Mouse (Mus musculus) urinary bladder, postnatal 10 days (tissue): Measurements from ENCODE around the gene Chst12.

Experiments used
- DNase-seq: peaks from one replicate; pipeline ENCODE4 v3.0.0; 2022; ENCODE audit warnings: low spot score

Gene Chst12

DNA sequence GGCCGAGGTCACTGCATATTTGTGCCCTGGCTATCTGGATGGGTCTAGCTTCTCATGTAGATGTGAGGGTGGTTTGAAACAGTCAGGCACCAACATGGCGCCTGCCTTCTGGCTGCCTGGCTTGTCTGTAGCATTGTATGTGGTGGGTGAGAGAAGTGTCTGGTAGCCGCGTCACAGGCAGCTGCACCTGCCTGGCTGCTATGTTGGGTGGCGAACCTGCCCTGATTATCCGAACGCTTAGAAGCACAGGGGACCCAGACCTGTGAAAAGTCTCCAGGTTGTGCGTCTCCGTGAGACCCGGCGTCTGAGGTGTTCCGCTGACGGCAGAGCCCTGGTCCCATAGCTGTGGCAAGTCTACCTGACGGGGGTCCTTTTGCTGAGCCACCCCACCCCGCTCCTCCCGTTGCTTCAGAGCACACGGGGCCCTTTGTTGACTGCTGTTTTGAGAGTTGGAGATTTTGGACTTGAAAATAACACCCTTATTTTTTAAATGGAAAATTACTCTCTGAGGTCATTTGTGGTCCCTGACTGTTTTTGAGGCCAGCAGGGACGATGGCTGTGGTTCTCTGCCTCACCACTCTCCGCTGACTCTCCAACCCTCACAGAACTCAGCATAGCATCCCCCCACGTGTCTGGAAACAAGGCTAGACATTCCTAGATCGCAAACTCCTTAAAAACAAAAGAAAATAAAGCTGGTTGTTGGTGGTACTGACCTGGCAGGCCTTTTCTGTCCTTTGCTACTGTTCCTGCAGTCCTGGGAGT lies 12.0 kb downstream of the Chst12 start:
- DNase-seq, result no peak

DNA sequence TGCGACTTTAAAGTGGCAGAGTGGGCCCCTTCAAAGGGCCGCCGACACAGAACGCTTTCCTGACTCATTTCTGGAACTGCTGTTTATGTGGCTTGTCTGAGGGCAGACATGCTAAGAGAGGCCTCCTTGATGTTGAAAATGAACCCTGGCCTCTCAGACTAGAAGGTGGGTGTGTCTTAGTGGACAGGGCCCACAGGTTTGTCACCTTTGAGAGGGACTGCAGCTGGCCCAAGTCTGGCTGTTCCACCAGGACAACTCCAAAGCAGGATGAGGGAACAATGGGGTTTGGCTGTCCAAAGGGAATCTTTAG lies 12.5 kb downstream of the Chst12 start:
- DNase-seq, result no peak

DNA sequence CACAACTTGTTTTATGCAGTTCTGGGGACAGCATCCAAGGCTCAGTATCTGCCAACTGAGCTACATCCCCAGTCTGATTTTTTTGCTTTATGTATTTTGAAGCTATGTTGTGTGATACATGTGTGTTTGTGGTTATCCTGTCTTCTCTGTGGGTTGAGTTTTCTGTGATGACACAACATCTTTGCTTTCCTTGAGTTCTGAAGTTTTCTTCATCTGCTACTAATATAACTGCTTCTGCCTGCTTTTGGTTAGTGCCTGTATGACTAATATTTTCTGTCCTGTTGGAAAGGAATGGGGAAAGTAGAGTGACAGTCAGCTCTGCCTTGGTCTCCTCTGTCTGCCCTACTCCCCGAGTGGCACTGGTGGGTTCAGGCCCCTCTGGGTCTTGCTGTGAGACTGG lies 15.8 kb downstream of the Chst12 start:
- DNase-seq, result no peak

DNA sequence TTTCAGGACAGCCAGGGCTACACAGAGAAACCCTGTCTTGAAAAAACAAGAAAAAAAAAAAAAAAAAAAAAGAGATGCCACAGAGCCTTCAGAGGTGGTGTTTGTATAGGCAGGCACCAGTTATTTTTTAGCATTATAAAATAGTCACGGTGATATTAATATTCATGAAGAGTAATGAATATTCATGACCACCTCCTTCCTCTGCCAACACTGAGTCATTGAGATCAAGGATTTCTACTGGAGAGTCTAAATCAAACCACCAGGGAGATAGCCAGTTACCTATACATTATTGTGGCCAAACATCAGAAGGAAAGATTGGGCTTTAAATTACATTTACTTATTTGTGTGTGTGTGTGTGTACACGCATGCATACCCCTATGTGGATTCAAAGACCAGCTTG lies 21.4 kb downstream of the Chst12 start:
- no peak for DNase-seq

DNA sequence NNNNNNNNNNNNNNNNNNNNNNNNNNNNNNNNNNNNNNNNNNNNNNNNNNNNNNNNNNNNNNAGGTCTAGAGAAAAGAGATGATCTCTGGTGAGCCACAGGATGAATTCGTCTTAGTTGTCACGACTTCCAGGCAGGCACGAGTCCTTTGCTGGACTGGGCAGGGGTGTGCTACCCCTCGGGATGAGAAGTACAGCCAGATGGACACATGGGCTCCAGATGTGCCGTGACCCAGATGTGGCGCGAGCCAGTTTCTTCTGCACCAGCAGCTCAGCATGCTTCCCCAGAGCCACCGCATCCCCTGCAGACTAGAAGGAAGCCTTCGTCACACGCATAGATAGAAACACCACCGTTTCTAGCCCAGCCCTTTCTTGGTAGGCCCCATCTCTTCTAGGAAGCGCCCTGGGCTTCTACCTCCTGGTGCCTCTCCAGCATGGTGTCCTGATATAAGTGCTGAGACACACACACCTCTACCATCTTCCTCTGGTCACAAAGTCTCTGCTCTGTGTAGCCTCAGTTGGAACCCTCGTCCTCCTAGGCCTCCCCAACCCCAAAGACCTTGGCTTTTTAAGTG lies 32.8 kb downstream of the Chst12 start:
- DNase-seq, result no peak

DNA sequence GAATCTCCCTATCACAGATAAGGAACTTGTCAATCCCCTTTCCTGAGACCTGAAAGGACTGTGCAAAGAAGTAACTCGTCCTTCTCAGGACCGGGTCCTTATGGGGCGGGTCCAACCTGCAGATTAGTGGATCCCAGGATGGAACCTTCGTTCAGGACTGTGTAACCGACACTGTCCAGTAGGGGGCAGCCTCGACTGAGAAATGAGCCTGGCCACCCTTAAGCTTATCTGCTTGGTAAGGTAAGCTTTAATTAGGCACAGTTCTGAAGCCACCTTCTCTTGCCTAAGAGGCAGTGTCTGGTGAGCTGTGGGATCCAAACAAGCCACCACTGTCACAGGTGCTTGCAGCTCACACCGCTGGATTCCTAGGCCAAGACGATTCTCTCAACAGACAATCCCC lies 34.8 kb downstream of the Chst12 start:
- DNase-seq, result peak; percentile 57

DNA sequence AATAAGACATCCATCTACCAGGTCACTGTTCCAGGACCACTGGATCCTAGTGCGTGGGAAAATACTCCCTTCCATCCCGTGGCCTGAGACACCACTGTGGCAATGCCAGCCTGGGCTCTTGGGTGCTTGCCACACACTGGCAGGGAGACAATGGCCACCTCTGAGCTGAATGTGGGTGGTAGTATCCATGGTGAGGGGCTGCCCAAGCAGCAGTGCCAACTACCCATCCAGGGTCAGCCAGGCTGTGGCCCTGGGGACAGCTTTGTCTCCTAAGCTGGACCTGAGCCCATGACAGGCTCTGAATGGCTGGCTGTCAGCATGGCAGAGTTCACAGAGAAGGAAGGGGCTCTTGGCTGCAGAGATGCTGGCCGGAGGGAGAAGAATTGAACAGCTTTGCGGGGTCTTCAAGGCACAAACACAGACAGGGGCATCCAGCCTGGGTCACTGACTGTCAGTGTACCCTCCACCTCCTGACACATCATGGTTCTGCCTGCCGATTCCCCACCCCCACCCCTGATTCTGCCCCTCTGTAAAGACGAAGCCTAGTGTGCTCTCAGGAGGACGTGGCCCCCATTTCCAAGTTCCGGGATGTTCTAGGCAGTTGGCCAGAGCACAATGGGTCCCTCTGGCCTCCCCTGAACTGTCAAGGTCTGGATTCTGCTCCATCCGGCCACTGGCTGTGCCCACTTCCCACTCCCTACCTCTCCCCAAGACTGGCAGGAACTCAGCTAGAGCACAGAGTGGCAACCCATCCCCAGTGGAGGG lies 37.6 kb downstream of the Chst12 start:
- no peak for DNase-seq

DNA sequence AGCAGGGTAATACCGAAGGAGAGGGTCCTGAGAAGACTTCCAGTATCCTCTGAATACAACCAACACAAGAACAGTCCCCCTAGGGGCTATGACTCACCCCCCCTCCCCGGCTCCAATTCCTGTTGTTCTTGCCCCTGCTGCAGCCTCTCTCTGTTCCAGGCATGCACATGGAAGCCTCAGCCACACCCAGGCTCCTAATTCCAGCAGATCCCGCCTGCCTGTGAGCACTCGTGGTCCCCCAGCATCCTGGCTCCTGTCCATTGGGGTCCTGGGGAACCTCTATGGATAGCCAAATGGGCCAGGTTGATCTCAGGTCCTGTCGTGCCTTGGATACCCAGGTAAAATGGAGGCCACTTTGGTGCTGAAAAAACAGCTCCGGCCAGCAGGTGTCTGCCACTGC lies 40.3 kb downstream of the Chst12 start:
- DNase-seq, result no peak

DNA sequence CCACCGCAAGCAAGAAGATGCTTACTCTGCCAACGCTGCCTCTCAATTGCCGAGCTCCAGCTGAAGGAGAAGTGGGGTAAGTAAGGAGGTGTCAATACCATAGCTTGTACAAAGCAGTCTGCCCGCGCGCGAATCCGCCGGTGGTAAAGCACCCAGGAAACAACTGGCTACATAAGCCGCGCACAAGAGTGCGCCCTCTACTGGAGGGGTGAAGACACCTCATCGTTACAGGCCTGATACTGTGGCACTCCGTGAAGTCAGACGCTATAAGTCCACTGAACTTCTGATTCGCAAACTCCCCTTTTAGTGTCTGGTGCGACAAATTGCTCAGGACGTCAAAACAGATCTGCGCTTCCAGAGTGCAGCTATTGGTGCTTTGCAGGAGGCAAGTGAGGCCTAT lies 41.0 kb downstream of the Chst12 start:
- DNase-seq, result no peak

DNA sequence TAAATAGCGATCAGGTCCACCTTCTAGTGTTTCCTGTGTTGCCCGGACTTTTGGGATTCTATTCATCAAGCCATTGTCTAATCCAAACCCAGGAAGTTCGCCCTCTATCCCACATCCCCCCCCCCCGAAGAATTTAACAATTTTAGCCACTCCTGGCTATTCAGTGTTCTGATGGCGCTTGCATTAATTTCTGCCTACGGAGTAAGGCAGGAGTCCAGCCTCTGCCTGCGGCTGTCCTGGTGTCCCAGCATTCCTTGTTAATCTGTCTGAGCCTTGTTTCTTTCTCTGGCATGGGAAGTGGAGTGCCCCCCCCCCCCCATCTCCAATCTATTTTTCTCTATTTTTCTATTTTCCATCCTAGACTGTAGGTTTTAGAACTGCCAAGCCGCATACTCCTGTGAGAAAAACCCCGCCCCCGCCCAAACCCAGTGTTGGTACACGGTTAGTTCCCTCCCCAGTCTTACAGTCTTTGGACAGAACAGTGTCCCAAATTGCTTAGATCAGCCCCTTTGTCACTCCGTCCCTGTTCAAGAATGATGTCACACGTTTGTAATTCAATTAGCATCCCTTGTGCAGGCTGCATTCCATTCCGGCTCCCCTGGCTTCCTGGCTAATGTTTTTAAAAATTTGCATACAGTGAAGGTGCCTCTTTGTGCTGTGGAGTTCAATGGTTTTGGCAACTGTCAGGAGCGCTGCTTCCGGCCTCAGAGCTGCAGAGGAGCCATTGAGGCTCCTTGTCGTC lies 44.1 kb downstream of the Chst12 start:
- DNase-seq, result no peak

DNA sequence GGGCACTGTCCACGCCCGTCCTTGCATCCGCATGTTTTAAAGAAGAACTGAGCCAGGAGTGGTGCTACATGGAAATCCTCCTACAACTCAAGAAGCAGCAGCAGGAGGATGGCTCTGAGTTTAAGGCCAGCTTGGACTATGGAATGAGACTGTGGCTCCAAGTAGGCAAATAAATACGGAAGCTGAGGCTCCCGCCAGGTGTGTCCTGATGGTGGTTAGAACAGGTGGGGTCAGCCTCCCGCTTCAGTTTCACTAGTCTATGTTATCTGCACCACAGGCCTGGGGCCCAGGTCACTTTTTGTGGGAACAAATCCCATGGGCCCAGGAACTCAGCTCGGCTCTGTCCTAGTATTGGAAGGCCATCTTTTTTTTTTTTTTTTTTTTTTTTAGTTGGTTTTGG lies 48.4 kb downstream of the Chst12 start:
- no peak for DNase-seq

DNA sequence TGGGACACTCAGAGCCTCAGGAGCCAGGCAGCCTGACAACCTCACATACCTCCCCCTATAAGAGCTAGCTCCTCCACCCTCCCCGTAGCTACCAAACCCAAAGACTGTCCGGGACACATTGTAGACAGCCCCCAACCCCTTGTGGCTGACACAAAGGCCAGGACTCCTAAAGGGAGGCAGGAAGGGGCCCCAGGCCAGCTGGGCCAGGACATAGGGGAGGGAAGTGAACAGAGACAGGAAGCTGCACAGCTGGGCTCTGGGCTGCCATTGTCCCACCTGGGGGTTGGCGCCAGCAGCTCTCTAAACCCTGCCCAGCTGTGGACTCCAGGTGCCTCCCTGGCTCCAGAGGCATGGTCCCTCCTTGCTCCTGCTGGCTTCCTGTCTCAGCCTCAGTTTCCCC lies 51.5 kb downstream of the Chst12 start:
- no peak for DNase-seq

DNA sequence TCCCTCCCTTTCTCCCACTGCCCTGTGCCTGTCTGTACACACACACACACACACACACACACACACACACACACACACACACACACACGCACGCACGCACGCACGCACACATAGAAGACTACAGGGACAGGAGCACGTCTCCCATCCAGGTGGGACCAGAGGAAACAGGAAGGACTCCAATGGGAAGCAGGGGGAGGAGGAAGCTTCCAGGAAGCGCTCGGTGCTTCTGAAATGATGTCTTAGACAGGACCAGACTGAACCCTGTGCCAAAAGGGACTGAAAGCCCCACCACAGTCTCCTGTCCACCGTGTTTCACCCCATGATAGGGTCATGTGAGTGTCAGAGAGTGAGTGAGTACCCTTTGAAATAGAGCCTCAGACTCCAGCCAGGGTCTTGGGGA lies 57.3 kb downstream of the Chst12 start:
- no peak for DNase-seq

DNA sequence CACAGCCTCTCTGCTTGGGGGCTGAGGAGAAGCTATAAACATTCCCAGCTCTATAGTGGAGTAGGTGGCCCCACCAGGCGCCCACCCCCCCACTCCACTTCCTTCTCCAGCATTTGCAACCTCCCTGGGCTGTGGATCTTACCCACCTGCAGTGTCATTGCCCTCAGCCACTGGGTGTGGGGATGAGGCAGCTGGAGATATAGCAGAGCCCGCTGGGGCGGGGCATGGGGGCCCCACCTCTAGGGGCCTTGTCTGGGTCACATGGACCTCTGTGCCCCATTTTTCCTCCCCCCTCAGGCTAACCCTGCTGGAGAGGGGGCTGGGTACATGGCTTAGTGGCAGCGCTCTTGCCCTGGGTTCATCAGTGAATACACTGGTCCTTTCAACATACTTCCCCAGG lies 59.5 kb downstream of the Chst12 start, which contains the start of gene Grifin:
Grifin (minus strand) TSS at position 176 of the 400 bp plus-strand sequence.
- no peak for DNase-seq

DNA sequence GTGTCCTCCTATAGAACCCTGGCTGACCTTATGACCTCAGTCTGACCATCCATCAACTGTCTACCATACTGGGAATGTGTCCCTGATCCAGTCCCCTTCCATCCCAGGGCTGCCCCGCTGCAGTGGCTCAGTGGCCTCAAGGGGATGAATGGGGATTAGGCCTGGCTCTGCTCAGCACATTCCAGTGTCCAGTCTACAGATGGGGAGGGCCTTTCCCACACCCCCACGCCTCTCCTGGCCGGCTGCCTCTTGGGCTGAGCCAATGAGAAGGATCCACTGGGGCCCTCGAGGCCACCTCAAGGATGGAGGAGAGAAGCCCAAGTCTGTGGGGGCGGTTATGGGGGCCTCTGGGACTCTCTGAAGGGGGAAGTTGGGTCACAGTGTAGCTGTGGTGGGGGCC lies 60.1 kb downstream of the Chst12 start:
- DNase-seq, result no peak

DNA sequence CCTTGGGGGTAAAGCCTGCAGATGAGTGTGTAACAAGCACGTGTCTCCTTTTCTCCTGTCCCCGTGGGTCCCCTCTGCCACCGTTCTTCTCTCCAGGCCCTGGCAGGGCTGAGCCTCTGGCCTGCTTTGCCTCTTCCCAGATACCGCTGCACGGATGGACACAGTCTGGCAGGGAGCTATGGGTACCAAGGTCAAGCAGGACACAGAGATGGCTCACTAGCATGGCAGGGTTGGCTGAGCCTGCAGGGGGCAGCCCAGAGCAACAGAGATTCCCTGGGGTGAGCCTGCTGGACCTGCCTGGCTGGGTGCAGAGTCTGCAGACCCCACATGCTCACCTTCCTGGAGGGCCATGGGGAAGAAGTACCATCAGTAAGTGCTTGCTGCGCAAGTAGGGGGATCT lies 60.5 kb downstream of the Chst12 start:
- no peak for DNase-seq

DNA sequence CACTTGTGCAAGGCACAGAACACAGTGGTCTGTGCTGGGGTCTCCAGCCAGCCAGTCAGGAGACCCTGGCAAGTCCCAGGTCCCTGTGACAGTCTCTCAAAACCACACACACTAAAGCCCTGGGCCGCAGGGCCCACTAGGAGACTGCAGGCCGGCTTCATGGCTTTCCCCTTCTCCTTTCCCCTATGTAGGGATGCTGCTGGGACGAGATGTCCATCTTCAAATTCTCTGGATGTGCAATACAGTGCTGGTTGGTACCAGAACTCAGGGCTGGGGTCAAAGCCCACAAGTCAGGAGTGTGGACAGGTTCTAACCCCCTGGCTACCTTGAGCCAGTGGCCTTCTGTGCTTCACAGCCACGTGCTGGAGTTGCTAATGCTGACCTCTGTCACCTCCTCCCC lies 60.9 kb downstream of the Chst12 start:
- no peak for DNase-seq

DNA sequence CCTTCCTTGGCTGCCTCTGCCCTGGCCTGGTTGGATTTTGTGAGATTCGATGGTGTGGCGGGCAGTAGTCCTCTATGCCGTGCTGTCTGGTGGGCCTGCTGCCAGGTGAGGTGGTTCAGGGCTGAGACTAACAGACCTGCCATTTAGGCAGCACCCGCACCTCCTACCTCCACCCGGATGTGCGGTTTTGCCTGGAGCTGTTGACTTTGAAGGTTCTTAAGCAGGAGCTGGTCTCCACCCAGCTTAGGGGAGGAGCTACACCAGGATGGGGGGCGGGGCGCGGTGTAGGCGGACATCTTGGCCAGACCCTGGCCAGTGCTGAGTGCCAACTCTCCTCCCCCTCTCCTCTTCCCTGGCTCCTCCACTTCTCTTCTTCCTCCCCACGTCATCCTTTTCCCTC lies 62.0 kb downstream of the Chst12 start:
- no peak for DNase-seq

DNA sequence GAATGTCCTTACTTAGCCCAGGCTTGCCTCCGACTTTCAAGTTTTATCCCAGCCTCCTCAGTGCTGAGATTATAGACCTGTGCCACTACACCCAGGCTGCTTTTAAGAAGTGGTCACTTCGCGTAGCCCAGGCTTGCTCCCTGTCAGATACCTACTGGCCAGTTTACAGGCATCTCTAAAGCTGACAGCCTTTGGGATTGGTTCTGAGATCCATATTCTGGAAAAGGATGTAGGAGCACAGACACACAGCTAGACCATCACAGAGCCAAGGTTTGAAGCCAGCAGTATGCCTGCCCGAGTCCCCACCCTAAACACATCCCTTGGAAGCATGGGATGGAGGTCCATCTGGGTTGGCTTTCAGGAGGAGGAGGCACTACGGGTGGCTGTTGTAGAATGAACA lies 62.4 kb downstream of the Chst12 start:
- no peak for DNase-seq

DNA sequence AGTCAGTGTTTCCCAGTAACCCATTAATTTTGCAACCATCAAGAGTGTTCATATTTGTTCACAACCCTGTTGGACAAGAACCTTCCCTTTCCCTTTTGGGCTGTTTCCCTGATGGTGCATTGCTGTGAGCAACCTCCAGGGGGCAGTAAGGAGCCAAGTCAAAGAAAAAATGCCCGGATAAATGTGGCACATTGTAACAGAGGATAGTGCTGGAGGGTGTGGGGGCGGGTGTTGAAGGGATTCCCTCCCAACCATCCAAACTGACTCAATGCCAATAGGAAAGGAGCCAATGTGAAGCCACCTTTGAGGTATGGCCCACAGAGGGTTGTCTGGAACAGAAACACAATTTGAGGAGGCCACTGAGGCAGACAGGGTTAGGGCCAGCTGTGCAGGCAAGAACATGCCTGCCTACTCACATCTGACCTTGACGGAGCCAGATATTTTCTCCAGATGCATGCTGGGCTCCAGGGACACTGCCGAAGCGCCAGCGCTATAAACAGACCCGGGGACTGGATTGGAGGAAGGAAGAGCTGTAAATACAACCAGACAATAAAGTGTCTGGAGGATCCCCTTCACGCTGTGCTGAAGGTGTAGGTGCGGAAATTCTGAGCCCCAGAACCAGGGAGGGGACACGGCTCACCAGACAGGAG lies 63.1 kb downstream of the Chst12 start:
- no peak for DNase-seq

DNA sequence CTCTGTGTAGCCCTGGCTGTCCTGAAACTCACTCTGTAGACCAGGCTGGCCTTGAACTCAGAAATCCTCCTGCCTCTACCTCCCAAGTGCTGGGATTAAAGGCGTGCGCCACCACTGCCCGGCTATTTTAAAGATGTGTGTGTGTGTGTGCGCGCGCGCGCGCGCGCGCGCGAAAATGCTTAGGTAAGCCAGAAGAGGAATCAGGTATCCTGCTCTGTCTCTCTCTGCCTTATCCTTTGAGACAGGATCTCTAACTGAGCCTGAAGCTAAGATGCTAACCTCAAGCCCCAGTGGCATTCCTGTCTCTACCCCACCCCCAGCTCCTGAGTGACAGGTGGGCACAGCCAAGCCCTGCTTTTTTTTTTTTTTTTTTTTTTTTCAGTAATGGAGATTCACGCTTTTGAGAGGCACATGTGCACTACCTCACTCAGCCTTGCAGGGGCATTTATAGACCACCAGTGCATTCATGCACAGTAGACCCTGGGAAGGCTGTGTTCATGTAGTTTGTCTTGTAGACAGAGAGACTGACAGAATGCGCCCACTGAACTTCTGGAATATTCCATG lies 63.8 kb downstream of the Chst12 start:
- DNase-seq, result no peak
